Mouse (Mus musculus): ENCODE results near the gene Ssh2. TPM values are rescaled to one million over a fixed set of nuclear protein-coding genes. Genes with fewer than 3 reads are reported as not detected.

The Ssh2 gene
- polyA plus RNA-seq, 1 experiment from 2014 or later: 11.3 TPM

GRCm38 (mm10) chr11:77188868-77189267 lies 27.2 kb upstream of the Ssh2 start, which contains the start of gene Efcab5:
Gene Efcab5 (minus strand): TSS chr11:77188968.
- Histone ChIP-seq H3K36me3 (ENCODE audit: control insufficient read depth, insufficient read depth, low read length) (no peaks in the 10 kb centered on the region), H3K9me3 (ENCODE audit: control insufficient read depth, low read length) (no peaks in the 10 kb centered on the region), H3K4me2 (ENCODE audit: low read depth, low read length) (no peak within 1 kb of the TSS), H3K27me3 (replicated peaks; ENCODE audit: control insufficient read depth, insufficient read depth, low read length) (no peaks in the 10 kb centered on the region), H3K27ac (replicated peaks; ENCODE audit: low read depth, low read length) (no peak within 1 kb of the TSS), H3K4me1 (ENCODE audit: control insufficient read depth, insufficient read depth, low read length) (no peaks in the 10 kb centered on the region), H3K4me3 (ENCODE audit: low read depth, low read length) (no peak within 1 kb of the TSS), H3K9ac (ENCODE audit: low read depth, low read length) (no peak within 1 kb of the TSS)
- WGBS: 65% methylated on average over 6 of the region's 6 CpGs
- no peak for ATAC-seq (ENCODE audit: low read depth)
- DNase-seq (ENCODE audit: low spot score): no peak

- Histone ChIP-seq H3K4me2 (ENCODE audit: low read depth, low read length) (no peak overlapping the region), H3K4me3 (ENCODE audit: low read depth, low read length) (no peak overlapping the region), H3K27me3 (replicated peaks; ENCODE audit: control insufficient read depth, insufficient read depth, low read length) (no peaks in the 10 kb centered on the region), H3K36me3 (ENCODE audit: control insufficient read depth, insufficient read depth, low read length) (no peaks in the 10 kb centered on the region), H3K9ac (ENCODE audit: low read depth, low read length) (no peak overlapping the region), H3K27ac (replicated peaks; ENCODE audit: low read depth, low read length) (no peak overlapping the region), H3K9me3 (ENCODE audit: control insufficient read depth, low read length) (no peaks in the 10 kb centered on the region), H3K4me1 (ENCODE audit: control insufficient read depth, insufficient read depth, low read length) (no peaks in the 10 kb centered on the region)
- WGBS: 71% methylated on average over 5 of the region's 5 CpGs
- DNase-seq (ENCODE audit: low spot score): no peak
- ATAC-seq (ENCODE audit: low read depth): no peak
Observed at GRCm38 (mm10) chr11:77193410-77193809, 22.7 kb upstream of the Ssh2 start.

- Histone ChIP-seq H3K9ac (ENCODE audit: low read depth, low read length) (no peak overlapping the region), H3K27ac (replicated peaks; ENCODE audit: low read depth, low read length) (no peak overlapping the region), H3K4me1 (ENCODE audit: control insufficient read depth, insufficient read depth, low read length) (no peaks in the 10 kb centered on the region), H3K9me3 (ENCODE audit: control insufficient read depth, low read length) (no peaks in the 10 kb centered on the region), H3K36me3 (ENCODE audit: control insufficient read depth, insufficient read depth, low read length) (no peaks in the 10 kb centered on the region), H3K4me3 (ENCODE audit: low read depth, low read length) (no peak overlapping the region), H3K27me3 (replicated peaks; ENCODE audit: control insufficient read depth, insufficient read depth, low read length) (no peaks in the 10 kb centered on the region), H3K4me2 (ENCODE audit: low read depth, low read length) (no peak overlapping the region)
- no peak for ATAC-seq (ENCODE audit: low read depth)
- DNase-seq (ENCODE audit: low spot score): peak; percentile 37
- 49% methylated on average over 6 of the region's 6 CpGs for whole genome bisulfite sequencing
Observed at GRCm38 (mm10) chr11:77193941-77194553, 22.0 kb upstream of the Ssh2 start.

- H3K36me3 ChIP-seq (ENCODE audit: control insufficient read depth, insufficient read depth, low read length): no peaks in the 10 kb centered on the region
- WGBS: 67% methylated on average over 1 of the region's 1 CpGs
- H3K9me3 ChIP-seq (ENCODE audit: control insufficient read depth, low read length): no peaks in the 10 kb centered on the region
- H3K4me3 ChIP-seq (ENCODE audit: low read depth, low read length): no peak overlapping the region
- no peak for ATAC-seq (ENCODE audit: low read depth)
- H3K27ac ChIP-seq (replicated peaks; ENCODE audit: low read depth, low read length): no peak overlapping the region
- no peaks in the 10 kb centered on the region for H3K27me3 ChIP-seq (replicated peaks; ENCODE audit: control insufficient read depth, insufficient read depth, low read length)
- H3K9ac ChIP-seq (ENCODE audit: low read depth, low read length): no peak overlapping the region
- no peaks in the 10 kb centered on the region for H3K4me1 ChIP-seq (ENCODE audit: control insufficient read depth, insufficient read depth, low read length)
- DNase-seq (ENCODE audit: low spot score): no peak
- H3K4me2 ChIP-seq (ENCODE audit: low read depth, low read length): no peak overlapping the region
Observed at GRCm38 (mm10) chr11:77194762-77195161, 21.3 kb upstream of the Ssh2 start.

- Histone ChIP-seq H3K36me3 (ENCODE audit: control insufficient read depth, insufficient read depth, low read length) (no peaks in the 10 kb centered on the region), H3K4me1 (ENCODE audit: control insufficient read depth, insufficient read depth, low read length) (no peaks in the 10 kb centered on the region), H3K4me3 (ENCODE audit: low read depth, low read length) (no peak overlapping the region), H3K9me3 (ENCODE audit: control insufficient read depth, low read length) (no peaks in the 10 kb centered on the region), H3K27me3 (replicated peaks; ENCODE audit: control insufficient read depth, insufficient read depth, low read length) (no peaks in the 10 kb centered on the region), H3K27ac (replicated peaks; ENCODE audit: low read depth, low read length) (no peak overlapping the region), H3K9ac (ENCODE audit: low read depth, low read length) (no peak overlapping the region), H3K4me2 (ENCODE audit: low read depth, low read length) (no peak overlapping the region)
- WGBS: 67% methylated on average over 11 of the region's 11 CpGs
- DNase-seq (ENCODE audit: low spot score): no peak
- ATAC-seq (ENCODE audit: low read depth): no peak
Observed at GRCm38 (mm10) chr11:77195360-77196109, 20.6 kb upstream of the Ssh2 start.

- WGBS: 31% methylated on average over 4 of the region's 4 CpGs
- no peak for ATAC-seq (ENCODE audit: low read depth)
Observed at GRCm38 (mm10) chr11:77196181-77197143, 19.6 kb upstream of the Ssh2 start.

GRCm38 (mm10) chr11:77199636-77200035 lies 16.5 kb upstream of the Ssh2 start:
- WGBS: 54% methylated on average over 4 of the region's 4 CpGs
- Histone ChIP-seq H3K36me3 (ENCODE audit: control insufficient read depth, insufficient read depth, low read length) (no peaks in the 10 kb centered on the region), H3K27me3 (replicated peaks; ENCODE audit: control insufficient read depth, insufficient read depth, low read length) (no peaks in the 10 kb centered on the region), H3K9ac (ENCODE audit: low read depth, low read length) (no peak overlapping the region), H3K4me2 (ENCODE audit: low read depth, low read length) (no peak overlapping the region), H3K4me3 (ENCODE audit: low read depth, low read length) (no peak overlapping the region), H3K9me3 (ENCODE audit: control insufficient read depth, low read length) (no peaks in the 10 kb centered on the region), H3K27ac (replicated peaks; ENCODE audit: low read depth, low read length) (no peak overlapping the region), H3K4me1 (ENCODE audit: control insufficient read depth, insufficient read depth, low read length) (no peaks in the 10 kb centered on the region)
- DNase-seq (ENCODE audit: low spot score): no peak
- no peak for ATAC-seq (ENCODE audit: low read depth)

More at GRCm38 (mm10) chr11:77196181-77197143, 19.6 kb upstream of the Ssh2 start:
- Histone ChIP-seq H3K4me1 (ENCODE audit: control insufficient read depth, insufficient read depth, low read length) (no peaks in the 10 kb centered on the region), H3K4me2 (ENCODE audit: low read depth, low read length) (no peak overlapping the region), H3K4me3 (ENCODE audit: low read depth, low read length) (no peak overlapping the region), H3K27ac (replicated peaks; ENCODE audit: low read depth, low read length) (no peak overlapping the region), H3K36me3 (ENCODE audit: control insufficient read depth, insufficient read depth, low read length) (no peaks in the 10 kb centered on the region), H3K9ac (ENCODE audit: low read depth, low read length) (no peak overlapping the region), H3K9me3 (ENCODE audit: control insufficient read depth, low read length) (no peaks in the 10 kb centered on the region), H3K27me3 (replicated peaks; ENCODE audit: control insufficient read depth, insufficient read depth, low read length) (no peaks in the 10 kb centered on the region)
- DNase-seq (ENCODE audit: low spot score): no peak

- no peak for ATAC-seq (ENCODE audit: low read depth)
- H3K9ac ChIP-seq (ENCODE audit: low read depth, low read length): no peak overlapping the region
- no peak overlapping the region for H3K27ac ChIP-seq (replicated peaks; ENCODE audit: low read depth, low read length)
- no peaks in the 10 kb centered on the region for H3K36me3 ChIP-seq (ENCODE audit: control insufficient read depth, insufficient read depth, low read length)
- H3K4me3 ChIP-seq (ENCODE audit: low read depth, low read length): no peak overlapping the region
- no peak for DNase-seq (ENCODE audit: low spot score)
- H3K4me1 ChIP-seq (ENCODE audit: control insufficient read depth, insufficient read depth, low read length): no peaks in the 10 kb centered on the region
- no peak overlapping the region for H3K4me2 ChIP-seq (ENCODE audit: low read depth, low read length)
- WGBS: 73% methylated on average over 1 of the region's 1 CpGs
- no peaks in the 10 kb centered on the region for H3K9me3 ChIP-seq (ENCODE audit: control insufficient read depth, low read length)
- H3K27me3 ChIP-seq (replicated peaks; ENCODE audit: control insufficient read depth, insufficient read depth, low read length): no peaks in the 10 kb centered on the region
Observed at GRCm38 (mm10) chr11:77200703-77201102, 15.4 kb upstream of the Ssh2 start.
